Mouse (Mus musculus): Measurements from ENCODE around the gene Ino80b. TPM values are rescaled to one million over a fixed set of nuclear protein-coding genes. Genes with fewer than 3 reads are reported as not detected.
A peak's percentile ranks its signal among the peaks of the same experiment; 100 is the strongest.

Gene Ino80b
- total RNA-seq, 2 experiments from 2014 or later: 15.6 to 15.7 TPM

DNA sequence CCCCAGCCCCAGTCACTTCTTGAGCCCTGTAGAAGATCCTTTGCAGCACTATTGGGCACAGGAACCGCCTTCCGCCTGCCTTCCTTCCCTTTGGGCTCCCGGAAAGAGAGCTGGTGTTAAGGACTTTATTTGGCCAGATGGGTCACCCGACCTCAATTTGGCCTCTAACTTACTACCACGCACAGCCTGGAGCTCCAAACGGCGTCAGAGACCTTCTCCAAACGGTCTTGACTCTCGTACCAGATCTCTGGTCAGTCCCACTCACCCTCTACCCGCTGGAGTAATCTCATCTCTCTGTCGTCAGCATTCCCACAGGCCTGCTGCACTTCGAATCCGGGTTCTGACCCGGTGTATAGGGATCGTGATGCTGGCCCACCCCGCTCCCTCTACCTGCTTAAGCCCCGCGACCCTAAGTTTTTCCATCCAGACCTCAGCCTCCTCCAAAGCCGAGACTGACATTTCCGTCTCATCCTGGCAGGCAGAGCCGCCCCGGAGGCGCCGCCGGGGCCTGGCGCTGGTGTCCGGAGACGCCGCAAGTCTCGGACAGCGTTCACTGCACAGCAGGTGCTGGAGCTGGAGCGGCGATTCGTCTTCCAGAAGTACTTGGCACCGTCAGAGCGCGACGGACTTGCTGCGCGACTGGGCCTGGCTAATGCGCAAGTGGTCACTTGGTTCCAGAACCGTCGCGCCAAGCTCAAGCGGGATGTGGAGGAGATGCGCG is 37.9 kb downstream of the Ino80b start:
- peak; percentile 49 for DNase-seq (ENCODE audit: low spot score)

DNA sequence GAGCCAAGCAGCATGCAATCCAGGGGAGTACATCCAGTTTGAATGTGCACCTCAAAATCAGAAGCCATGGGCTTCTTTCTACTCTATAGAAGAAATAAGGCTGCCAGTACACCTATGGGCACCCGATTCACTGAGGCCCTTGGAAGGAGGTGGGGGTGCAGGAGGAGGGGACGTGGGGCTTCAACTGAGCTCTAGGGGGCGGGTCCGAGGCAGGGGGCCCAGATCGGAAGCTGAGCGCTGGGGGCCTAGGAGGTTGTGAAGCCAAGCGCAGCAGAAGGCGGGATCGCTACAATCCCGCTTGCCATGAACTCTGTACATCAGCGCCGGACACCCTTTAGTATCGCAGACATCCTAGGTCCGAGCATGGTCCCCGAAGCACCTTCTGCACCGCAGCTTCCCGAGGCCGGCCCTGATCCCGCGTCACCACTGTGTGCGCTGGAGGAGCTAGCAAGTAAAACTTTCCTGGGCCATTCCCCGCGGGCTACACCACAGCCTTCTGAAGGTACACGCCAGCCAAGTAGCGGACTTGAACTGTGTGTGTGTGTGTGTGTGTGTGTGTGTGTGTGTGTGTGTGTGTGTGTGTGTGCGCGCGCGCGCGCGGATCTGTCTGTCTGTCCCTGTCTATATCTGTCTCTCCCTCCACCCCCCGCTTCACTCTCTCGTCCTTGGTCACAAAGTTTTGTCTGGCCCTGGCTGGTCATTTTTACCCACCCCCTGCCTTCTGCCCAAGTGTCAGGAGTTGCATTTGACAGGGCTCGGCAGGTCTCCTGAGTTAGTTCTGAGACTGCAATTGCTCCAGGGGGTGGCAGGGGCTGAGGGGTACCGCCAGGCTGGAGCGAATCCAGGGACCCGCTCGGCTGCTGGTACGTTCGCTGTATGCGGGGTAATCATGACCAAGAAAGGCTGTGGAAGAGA is 38.9 kb downstream of the Ino80b start, which contains the start of gene Lbx2:
Lbx2 (plus strand) TSS at position 247 of the 915 bp plus-strand sequence.
- DNase-seq (ENCODE audit: low spot score): no peak

DNA sequence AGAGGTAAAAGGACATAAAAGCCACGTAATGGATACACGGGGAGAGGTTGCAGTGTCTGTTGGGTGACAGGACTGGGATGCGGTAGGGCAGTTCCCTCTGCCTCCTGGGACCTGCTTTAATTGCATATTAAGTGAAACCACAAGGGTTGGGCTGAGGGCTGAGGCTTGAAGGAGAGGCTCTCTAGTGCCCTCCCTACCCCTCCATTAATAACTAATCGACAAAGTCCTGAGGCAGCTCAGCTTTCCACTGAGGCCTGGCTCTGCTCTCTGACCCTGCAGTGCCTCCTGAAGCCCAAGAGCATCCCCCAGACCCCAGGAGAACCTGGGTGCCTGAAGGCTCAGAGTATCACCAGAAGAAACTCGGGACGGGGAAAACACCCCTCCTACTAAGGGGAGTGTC is 40.8 kb downstream of the Ino80b start:
- no peak for DNase-seq (ENCODE audit: low spot score)

DNA sequence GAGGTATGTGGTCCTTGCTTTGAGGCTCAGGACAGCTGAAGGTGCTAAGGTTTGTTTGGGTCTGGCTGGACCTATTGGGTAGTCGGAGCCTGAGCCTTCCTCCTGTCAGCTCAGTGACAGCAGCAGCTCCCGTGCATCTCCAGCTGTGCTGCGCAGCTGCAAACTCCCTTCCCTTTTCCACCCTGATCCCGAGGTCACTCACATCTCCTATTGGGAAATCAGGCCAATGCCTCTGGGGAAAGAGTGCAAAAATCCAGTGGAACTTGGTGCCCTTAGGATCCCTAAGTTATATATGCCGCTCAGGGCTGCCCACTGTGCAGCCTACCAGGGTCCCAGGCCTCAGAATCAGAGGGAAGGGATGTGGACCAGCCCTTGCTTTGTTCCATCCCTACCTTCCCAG is 41.7 kb downstream of the Ino80b start:
- DNase-seq (ENCODE audit: low spot score): no peak

DNA sequence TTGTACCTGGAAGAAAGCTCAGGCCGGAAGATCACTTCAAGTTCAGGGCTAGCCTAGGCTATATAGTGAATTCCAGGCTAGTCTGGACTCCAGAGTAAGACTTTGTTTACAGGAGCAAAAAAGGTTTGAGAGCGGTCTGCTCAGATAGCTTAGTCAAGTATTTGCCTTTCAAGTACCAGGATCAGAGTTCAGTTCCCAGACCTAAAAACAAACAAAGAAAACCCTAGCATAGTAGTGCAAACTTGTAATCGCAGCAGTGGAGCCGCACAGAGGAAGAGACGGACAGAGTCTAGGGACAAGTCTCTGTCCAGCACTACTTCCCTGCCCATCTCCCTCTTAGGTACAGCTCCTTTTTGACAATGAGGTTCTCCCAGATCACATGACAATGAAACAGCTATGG is 45.0 kb downstream of the Ino80b start:
- no peak for DNase-seq (ENCODE audit: low spot score)

DNA sequence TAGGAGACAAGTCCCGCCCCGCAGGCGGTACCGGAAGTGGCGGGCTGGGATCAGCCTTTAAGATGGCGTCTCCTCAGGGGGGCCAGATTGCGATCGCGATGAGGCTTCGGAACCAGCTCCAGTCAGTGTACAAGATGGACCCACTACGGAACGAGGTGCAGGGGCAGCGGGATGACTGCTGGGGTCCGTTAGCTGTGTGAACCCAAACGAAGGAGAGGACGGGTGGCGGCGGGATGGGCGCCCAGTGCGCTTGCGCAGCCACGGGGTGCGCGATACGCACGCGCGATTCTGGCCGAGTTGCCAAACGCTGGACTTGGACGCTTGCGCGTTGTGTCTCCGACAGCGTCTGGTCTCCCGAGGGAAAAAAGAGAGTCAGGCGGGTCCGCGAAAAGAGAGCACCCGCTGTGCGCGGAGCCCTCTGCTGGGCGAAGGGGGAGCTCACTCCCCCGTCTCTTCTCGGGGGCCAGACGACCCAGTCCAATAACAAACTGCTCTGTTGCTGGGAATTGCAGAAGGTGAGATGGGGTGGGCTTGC is 46.8 kb downstream of the Ino80b start:
- peak; percentile 99 for DNase-seq (ENCODE audit: low spot score)

DNA sequence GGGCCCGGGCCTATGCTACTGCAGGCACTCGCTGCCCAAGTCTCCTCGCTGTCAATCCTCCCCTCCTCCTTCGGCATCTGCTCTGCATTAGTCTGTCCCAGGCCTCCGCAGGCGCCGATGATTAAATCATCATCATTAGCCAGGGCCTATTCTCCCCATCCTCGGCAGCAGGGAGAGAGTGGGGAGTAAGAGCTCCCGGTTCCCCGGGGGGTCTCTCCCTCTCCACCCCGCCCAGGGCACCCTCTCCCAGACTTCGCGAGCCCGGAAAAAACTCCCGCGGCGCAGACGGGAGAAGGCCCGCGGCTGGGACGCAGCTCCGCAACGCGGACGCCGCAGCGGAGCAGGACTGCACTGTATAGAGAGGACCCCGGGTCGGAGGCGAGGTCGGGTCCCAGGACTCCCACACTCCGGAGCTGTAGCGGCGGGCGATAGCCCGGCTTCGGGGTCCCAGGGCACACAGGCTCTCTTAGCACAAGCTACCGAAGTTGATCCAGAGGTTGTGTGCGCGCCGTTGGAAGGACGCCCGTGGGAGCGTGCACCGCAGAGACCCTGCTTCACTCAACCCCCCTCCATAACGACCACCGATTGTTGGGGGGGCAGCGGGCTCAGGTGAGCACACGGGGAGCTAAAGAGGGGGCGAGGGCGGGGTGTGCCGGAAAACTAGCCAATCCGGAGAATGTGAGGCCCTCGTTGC is 47.5 kb downstream of the Ino80b start, which contains the start of gene Pcgf1:
Pcgf1 (plus strand) TSS at position 240 of the 694 bp plus-strand sequence.
- DNase-seq (ENCODE audit: low spot score): no peak

DNA sequence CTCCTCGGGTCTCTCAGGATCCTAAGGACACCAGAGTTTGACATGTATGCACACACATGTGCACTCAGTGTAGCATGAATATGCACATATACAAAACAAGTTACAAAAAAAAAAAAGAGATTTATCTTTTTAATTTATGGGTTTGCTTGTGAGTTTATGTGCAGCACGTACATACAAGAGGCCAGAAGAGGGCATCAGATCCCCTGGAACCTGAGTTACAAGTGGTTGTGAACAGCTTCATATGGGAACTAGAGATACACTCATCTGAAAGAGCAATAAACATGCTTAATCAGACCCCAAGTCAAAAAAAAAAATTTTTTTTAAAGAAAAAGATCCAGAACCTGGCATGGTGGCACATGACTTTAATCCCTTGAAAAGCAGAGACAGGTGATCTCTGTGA is 50.3 kb downstream of the Ino80b start:
- no peak for DNase-seq (ENCODE audit: low spot score)

Small RNA genes lying within 50 kb of the gene (microRNA-seq; reads per million reads assigned to microRNA genes)
- gene Mir3470a: not detected

Other genes with a start within 250 kb of the Ino80b start
- under 1 TPM in 1 of 2 experiments, not detected in 1; 0.07 TPM for gene Sema4f, start 185.7 kb downstream of the Ino80b start, total RNA-seq (2021)
- gene M1ap, start 178.5 kb downstream of the Ino80b start, total RNA-seq (2021): not detected
- 1 to 10 TPM; 1.1 to 1.4 TPM for gene Dok1, start 92.0 kb downstream of the Ino80b start, total RNA-seq (2021)
- gene Loxl3, start 91.3 kb downstream of the Ino80b start, total RNA-seq (2021): 1 to 10 TPM; 1.2 to 1.4 TPM
- gene Aup1, start 70.9 kb downstream of the Ino80b start, total RNA-seq (2021): 100 to 1,000 TPM in 1 of 2 experiments, 10 to 100 TPM in 1; 94.0 to 101 TPM
- 10 to 100 TPM; 15.3 to 17.4 TPM for gene Htra2, start 70.2 kb downstream of the Ino80b start, total RNA-seq (2021)
- gene Dqx1, start 67.6 kb downstream of the Ino80b start, total RNA-seq (2021): under 1 TPM; 0.27 to 0.45 TPM
- not detected for gene Tlx2, start 55.1 kb downstream of the Ino80b start, total RNA-seq (2021)
- 1 to 10 TPM; 9.1 to 9.3 TPM for gene Pcgf1, start 47.6 kb downstream of the Ino80b start, total RNA-seq (2021)
- gene Lbx2, start 39.1 kb downstream of the Ino80b start, total RNA-seq (2021): under 1 TPM; 0.28 to 0.39 TPM
- under 1 TPM; 0.90 to 0.94 TPM for gene Ccdc142, start 23.8 kb downstream of the Ino80b start, total RNA-seq (2021)
- gene Gm42688, start 23.8 kb downstream of the Ino80b start, total RNA-seq (2021): under 1 TPM; 0.53 to 0.76 TPM
- 100 to 1,000 TPM; 102 TPM for gene Mrpl53, start 16.4 kb downstream of the Ino80b start, total RNA-seq (2021)
- gene Mogs, start 9.9 kb downstream of the Ino80b start, total RNA-seq (2021): 1 to 10 TPM; 6.2 to 6.5 TPM
- 10 to 100 TPM; 46.4 to 46.7 TPM for gene Wbp1, start 3.9 kb downstream of the Ino80b start, total RNA-seq (2021)
- 10 to 100 TPM in 1 of 2 experiments, 1 to 10 TPM in 1; 9.3 to 11.7 TPM for gene Rtkn, start 10.0 kb upstream of the Ino80b start, total RNA-seq (2021)
- gene Wdr54, start 31.0 kb upstream of the Ino80b start, total RNA-seq (2021): 1 to 10 TPM; 1.2 to 1.9 TPM
- under 1 TPM in 1 of 2 experiments, not detected in 1; 0.14 TPM for gene 1700003E16Rik, start 31.0 kb upstream of the Ino80b start, total RNA-seq (2021)
- 100 to 1,000 TPM; 124 to 133 TPM for gene Dctn1, start 40.5 kb upstream of the Ino80b start, total RNA-seq (2021)
- gene Slc4a5, start 94.4 kb upstream of the Ino80b start, total RNA-seq (2021): not detected
- 1 to 10 TPM; 3.0 to 3.2 TPM for gene Mthfd2, start 200.5 kb upstream of the Ino80b start, total RNA-seq (2021)
- 10 to 100 TPM in 1 of 2 experiments, 1 to 10 TPM in 1; 8.0 to 12.4 TPM for gene Mob1a, start 200.6 kb upstream of the Ino80b start, total RNA-seq (2021)
- 100 to 1,000 TPM; 249 to 275 TPM for gene Bola3, start 223.7 kb upstream of the Ino80b start, total RNA-seq (2021)